Mouse (Mus musculus): ENCODE data around the gene Tmem151b. TPM values are rescaled to one million over a fixed set of nuclear protein-coding genes. Genes with fewer than 3 reads are reported as not detected.

The Tmem151b gene
- polyA plus RNA-seq, 1 experiment from 2014 or later, result 9.2 TPM

DNA sequence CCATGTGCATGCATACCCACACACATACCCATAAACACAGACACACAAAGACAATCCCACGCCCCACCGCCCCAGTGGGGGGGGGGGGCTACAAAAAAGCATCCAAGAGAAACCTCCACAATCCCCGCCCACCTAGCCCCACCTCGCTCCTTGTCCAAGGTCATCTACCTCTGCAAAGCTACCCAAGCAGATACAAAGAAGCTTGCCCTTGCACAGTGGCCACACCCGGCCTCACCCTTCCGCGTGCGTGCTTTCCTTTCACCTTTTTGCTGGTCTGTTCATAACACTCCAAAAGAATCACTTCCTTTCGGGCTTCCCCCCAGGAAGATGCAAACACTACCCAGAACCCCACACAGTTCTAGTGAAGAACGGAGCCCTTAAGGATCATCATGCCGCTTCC lies 54.1 kb downstream of the Tmem151b start:
- Histone ChIP-seq H3K4me2 (replicated peaks) (no peak overlapping the region), H3K9me3 (no peaks in the 10 kb centered on the region), H3K36me3 (no peaks in the 10 kb centered on the region), H3K4me3 (no peak overlapping the region), H3K4me1 (no peaks in the 10 kb centered on the region), H3K27me3 (0 out of 2 replicates have a peak, but pooled peaks cover 2% of the 10 kb centered on the region), H3K9ac (no peak overlapping the region), H3K27ac (no peak overlapping the region)
- WGBS, result 71% methylated on average over 11 of the region's 11 CpGs
- no peak for ATAC-seq (ENCODE audit: insufficient number of reproducible peaks, insufficient read depth, low FRiP score, low TSS enrichment)

Other genes starting within 250 kb of the Tmem151b start
- gene Cdc5l, start 115.9 kb downstream of the Tmem151b start, polyA plus RNA-seq (2016; fragmentation: Nextera tagmentation; extraction: Ambion mirVana), result 76.4 and 76.6 TPM in 2 replicates
- 0.49 and 0.89 TPM in 2 replicates for gene Spats1, start 74.3 kb downstream of the Tmem151b start, polyA plus RNA-seq (2016; fragmentation: Nextera tagmentation; extraction: Ambion mirVana)
- 25.7 and 26.6 TPM in 2 replicates for gene Aars2, start 42.8 kb downstream of the Tmem151b start, polyA plus RNA-seq (2016; fragmentation: Nextera tagmentation; extraction: Ambion mirVana)
- gene Tcte1, start 26.2 kb downstream of the Tmem151b start, polyA plus RNA-seq (2016; fragmentation: Nextera tagmentation; extraction: Ambion mirVana), result 1.4 and 1.6 TPM in 2 replicates
- gene Nfkbie, start 6.0 kb upstream of the Tmem151b start, polyA plus RNA-seq (2016; fragmentation: Nextera tagmentation; extraction: Ambion mirVana), result 6.7 and 8.3 TPM in 2 replicates
- 108 and 109 TPM in 2 replicates for gene Slc35b2, start 14.2 kb upstream of the Tmem151b start, polyA plus RNA-seq (2016; fragmentation: Nextera tagmentation; extraction: Ambion mirVana)
- 1,470 and 1,480 TPM in 2 replicates for gene Hsp90ab1, start 23.6 kb upstream of the Tmem151b start, polyA plus RNA-seq (2016; fragmentation: Nextera tagmentation; extraction: Ambion mirVana)
- gene Slc29a1, start 49.9 kb upstream of the Tmem151b start, polyA plus RNA-seq (2016; fragmentation: Nextera tagmentation; extraction: Ambion mirVana), result 59.1 and 60.5 TPM in 2 replicates
- 9.2 and 10.7 TPM in 2 replicates for gene Mymx, start 52.4 kb upstream of the Tmem151b start, polyA plus RNA-seq (2016; fragmentation: Nextera tagmentation; extraction: Ambion mirVana)
- 0.75 and 0.91 TPM in 2 replicates for gene Capn11, start 109.6 kb upstream of the Tmem151b start, polyA plus RNA-seq (2016; fragmentation: Nextera tagmentation; extraction: Ambion mirVana)
- 137 and 153 TPM in 2 replicates for gene Mrpl14, start 136.6 kb upstream of the Tmem151b start, polyA plus RNA-seq (2016; fragmentation: Nextera tagmentation; extraction: Ambion mirVana)
- 43.1 and 45.4 TPM in 2 replicates for gene Tmem63b, start 137.2 kb upstream of the Tmem151b start, polyA plus RNA-seq (2016; fragmentation: Nextera tagmentation; extraction: Ambion mirVana)
- gene 1600014C23Rik, start 184.2 kb upstream of the Tmem151b start, polyA plus RNA-seq (2016; fragmentation: Nextera tagmentation; extraction: Ambion mirVana), result 0.47 TPM in 1 of 2 replicates, not detected in the other